8 mouse cellular contexts compared by ENCODE assay signal in genomic region chr4:117478101-117478673, GRCm38 (mm10). TPM values are rescaled to one million over a fixed set of nuclear protein-coding genes. Genes with fewer than 3 reads are reported as not detected.
DNase-seq lines count a peak whose midpoint lies in the region; ATAC-seq and TF ChIP-seq lines count a peak whose summit lies in the region.

No protein-coding gene starts in this region.

- no peak overlapping the region for H3K9ac ChIP-seq in forebrain, postnatal 0 days
- H3K9ac ChIP-seq in forebrain, embryonic 13.5 days = no peak overlapping the region
- H3K9ac ChIP-seq in CH12.LX (ENCODE audit: insufficient read depth, low read depth) = no peak overlapping the region

- H3K79me2 ChIP-seq in CH12.LX (replicated peaks; ENCODE audit: control insufficient read depth, extremely low read depth, insufficient read depth, poor library complexity, severe bottlenecking) = no peaks in the 10 kb centered on the region

- 66% methylated on average over 15 of the region's 15 CpGs for WGBS in forebrain, postnatal 0 days
- WGBS in forebrain, embryonic 13.5 days = 83% methylated on average over 15 of the region's 15 CpGs

- no peak for TF ChIP-seq POLR2A in CH12.LX (IDR thresholded peaks at IDR 0.05; ENCODE audit: low read depth, low read length)

- DNase-seq in forebrain, postnatal 0 days = peak; percentile 20
- DNase-seq in CH12.LX (ENCODE audit: extremely low read depth) = peak; percentile 85
- peak; percentile 51 for DNase-seq in lung, postnatal 10 days
- no peak for DNase-seq in retina, postnatal 1 day
- DNase-seq in embryo, embryonic 9.5 days (ENCODE audit: extremely low spot score) = no peak

- no peaks in the 10 kb centered on the region for H3K36me3 ChIP-seq in forebrain, postnatal 0 days (ENCODE audit: insufficient read depth)
- no peaks in the 10 kb centered on the region for H3K36me3 ChIP-seq in forebrain, embryonic 13.5 days (ENCODE audit: poor library complexity, severe bottlenecking)
- H3K36me3 ChIP-seq in CH12.LX (replicated peaks in 1 of 2; ENCODE audit: control insufficient read depth in 1 of 2, insufficient read depth in 1 of 2, low read length in 1 of 2) = no peaks in the 10 kb centered on the region

- H3K4me1 ChIP-seq in forebrain, postnatal 0 days (ENCODE audit: insufficient read depth) = no peaks in the 10 kb centered on the region
- peaks cover 10% of the 10 kb centered on the region for H3K4me1 ChIP-seq in forebrain, embryonic 13.5 days
- H3K4me1 ChIP-seq in CH12.LX (ENCODE audit: control insufficient read depth in 1 of 2, insufficient read depth in 2 of 2) = peaks cover 19 to 68% of the 10 kb centered on the region in 2 experiments

- in situ Hi-C loops in CH12.LX (cut with MboI; ENCODE audit: low pct_ligation_motif_present, low pct_unique_long_range_greater_than_20kb, low sequenced_read_pairs) = no loop called here

- dilution Hi-C loops in CH12.LX (cut with MboI; ENCODE audit: extremely low pct_ligation_motif_present, extremely low pct_unique_long_range_greater_than_20kb, low sequenced_read_pairs) = no loop called here

- TF ChIP-seq CTCF in forebrain, postnatal 0 days (IDR thresholded peaks at IDR 0.05; ENCODE audit: low read depth) = no peak
- no peak for TF ChIP-seq CTCF in CH12.LX (conservative IDR thresholded peaks at IDR 0.05 in 1 of 2, IDR thresholded peaks at IDR 0.05 in 1 of 2; ENCODE audit: low read depth in 2 of 2, low read length in 2 of 2)

- H3K9me3 ChIP-seq in forebrain, postnatal 0 days (ENCODE audit: low read length) = no peaks in the 10 kb centered on the region
- H3K9me3 ChIP-seq in forebrain, embryonic 13.5 days (replicated peaks) = no peaks in the 10 kb centered on the region
- H3K9me3 ChIP-seq in CH12.LX (replicated peaks; ENCODE audit: low read length) = no peaks in the 10 kb centered on the region

- no peak for ATAC-seq in forebrain, postnatal 0 days
- no peak for ATAC-seq in forebrain, embryonic 13.5 days
- peak; percentile 70 to 84 for ATAC-seq in hematopoietic stem cell, adult 5-6 weeks (replicated peaks in 1 of 2; ENCODE audit: insufficient read depth in 1 of 2, low FRiP score in 2 of 2, low TSS enrichment in 1 of 2, low read depth in 1 of 2, poor library complexity in 2 of 2, severe bottlenecking in 2 of 2)
- no peak for ATAC-seq in erythroid progenitor cell, adult 5-6 weeks (replicated peaks; ENCODE audit: low FRiP score, poor library complexity, severe bottlenecking)

- H3K27ac ChIP-seq in forebrain, postnatal 0 days (ENCODE audit: low read depth, low read length) = no peak overlapping the region
- no peak overlapping the region for H3K27ac ChIP-seq in forebrain, embryonic 13.5 days
- no peak overlapping the region for H3K27ac ChIP-seq in CH12.LX (ENCODE audit: insufficient read depth, low read depth)

- H3K4me2 ChIP-seq in forebrain, postnatal 0 days (ENCODE audit: low read depth) = no peak overlapping the region
- H3K4me2 ChIP-seq in forebrain, embryonic 13.5 days = no peak overlapping the region
- peak overlapping the region; percentile 69 for H3K4me2 ChIP-seq in CH12.LX (ENCODE audit: insufficient read depth, low read depth, poor library complexity, severe bottlenecking)

- H3K4me3 ChIP-seq in forebrain, postnatal 0 days (ENCODE audit: low read depth, low read length) = no peak overlapping the region
- H3K4me3 ChIP-seq in forebrain, embryonic 13.5 days = no peak overlapping the region
- peak overlapping the region in 2 of 3 experiments; percentile 14 to 45 for H3K4me3 ChIP-seq in CH12.LX (replicated peaks in 1 of 3; ENCODE audit: low read depth in 2 of 3, low read length in 2 of 3, poor library complexity in 1 of 3)

- peaks cover 3% of the 10 kb centered on the region; the same call in 1 of the 2 replicates for H3K27me3 ChIP-seq in forebrain, postnatal 0 days (ENCODE audit: insufficient read depth, low read length)
- peaks cover 56% of the 10 kb centered on the region for H3K27me3 ChIP-seq in forebrain, embryonic 13.5 days
- no peaks in the 10 kb centered on the region for H3K27me3 ChIP-seq in CH12.LX (replicated peaks)

- no peak for TF ChIP-seq RAD21 in CH12.LX (IDR thresholded peaks at IDR 0.05; ENCODE audit: low read depth, low read length)

- no peak; the same call in 1 of the 2 replicates for TF ChIP-seq EP300 in CH12.LX (IDR thresholded peaks at IDR 0.05; ENCODE audit: low read length)

TF ChIP-seq in CH12.LX, 34 proteins besides CTCF, POLR2A, EP300 and RAD21:
- TF ChIP-seq BHLHE40 (IDR thresholded peaks at IDR 0.05; ENCODE audit: low read depth, low read length) (peak; percentile 94), TCF12 (IDR thresholded peaks at IDR 0.05; ENCODE audit: low read depth, low read length) (no peak), HCFC1 (IDR thresholded peaks at IDR 0.05; ENCODE audit: low read depth, low read length) (no peak; the same call in 1 of the 2 replicates), ZNF384 (IDR thresholded peaks at IDR 0.05; ENCODE audit: low read depth, low read length) (no peak), SMC3 (IDR thresholded peaks at IDR 0.05; ENCODE audit: low read depth, low read length) (no peak), CHD1 (IDR thresholded peaks at IDR 0.05; ENCODE audit: low read depth, low read length) (no peak), PAX5 (IDR thresholded peaks at IDR 0.05; ENCODE audit: low read length) (no peak), TBP (conservative IDR thresholded peaks at IDR 0.05; ENCODE audit: low read depth, low read length) (no peak), IRF4 (IDR thresholded peaks at IDR 0.05; ENCODE audit: low read depth, low read length) (peak; percentile 73), ZC3H11A (IDR thresholded peaks at IDR 0.05; ENCODE audit: low read depth, low read length) (no peak), SIN3A (IDR thresholded peaks at IDR 0.05; ENCODE audit: low read length) (no peak), GABPA (IDR thresholded peaks at IDR 0.05; ENCODE audit: insufficient replicate concordance, low read depth, low read length) (no peak), MYC (IDR thresholded peaks at IDR 0.05; ENCODE audit: low read depth, low read length) (no peak), JUN (IDR thresholded peaks at IDR 0.05; ENCODE audit: insufficient read depth, low read depth, low read length) (no peak), RCOR1 (conservative IDR thresholded peaks at IDR 0.05; ENCODE audit: low read depth, low read length) (no peak), MEF2A (IDR thresholded peaks at IDR 0.05; ENCODE audit: borderline replicate concordance, low read depth, low read length) (no peak; the same call in 1 of the 2 replicates), ZKSCAN1 (IDR thresholded peaks at IDR 0.05; ENCODE audit: borderline replicate concordance, low read depth, low read length) (no peak), NRF1 (IDR thresholded peaks at IDR 0.05; ENCODE audit: low read depth, low read length) (peak; percentile 28; the same call in 1 of the 2 replicates), ELF1 (IDR thresholded peaks at IDR 0.05; ENCODE audit: low read depth, low read length) (no peak), MAX (IDR thresholded peaks at IDR 0.05; ENCODE audit: low read length) (peak; percentile 66; the same call in 1 of the 2 replicates), NELFE (IDR thresholded peaks at IDR 0.05; ENCODE audit: low read depth, low read length) (no peak), CHD2 (IDR thresholded peaks at IDR 0.05; ENCODE audit: low read length) (no peak), ZMIZ1 (IDR thresholded peaks at IDR 0.05; ENCODE audit: low read depth, low read length) (no peak), MXI1 (IDR thresholded peaks at IDR 0.05; ENCODE audit: low read depth, low read length) (no peak), KAT2A (IDR thresholded peaks at IDR 0.05; ENCODE audit: insufficient replicate concordance, low read length) (no peak), USF1 (IDR thresholded peaks at IDR 0.05; ENCODE audit: low read depth, low read length) (no peak), USF2 (conservative IDR thresholded peaks at IDR 0.05; ENCODE audit: low read depth, low read length) (no peak), UBTF (IDR thresholded peaks at IDR 0.05; ENCODE audit: low read depth, low read length) (no peak), POLR2AphosphoS2 (IDR thresholded peaks at IDR 0.05; ENCODE audit: low read depth, low read length) (no peak), ETS1 (conservative IDR thresholded peaks at IDR 0.05; ENCODE audit: low read depth, low read length) (peak; percentile 50), MAFK (IDR thresholded peaks at IDR 0.05; ENCODE audit: insufficient replicate concordance, low read length) (no peak), E2F4 (IDR thresholded peaks at IDR 0.05; ENCODE audit: insufficient replicate concordance, low read depth, low read length) (no peak), MAZ (IDR thresholded peaks at IDR 0.05; ENCODE audit: low read depth, low read length) (no peak), JUND (conservative IDR thresholded peaks at IDR 0.05; ENCODE audit: low read depth, low read length) (no peak)

RNA-seq across cellular contexts. Expression of gene Rnf220, which starts 18.7 kb away (rescaled TPM):
- total RNA-seq in forebrain, postnatal 0 days (2014; rRNA removed) = 160 and 185 TPM in 2 replicates
- 123 and 140 TPM in 2 replicates for polyA plus RNA-seq in forebrain, postnatal 0 days (2015; fragmentation: Nextera tagmentation; extraction: Ambion mirVana)
- 115 and 120 TPM in 2 replicates for polyA plus RNA-seq in forebrain, embryonic 13.5 days (2015; fragmentation: Nextera tagmentation; extraction: Ambion mirVana)
- 78.7 and 86.8 TPM in 2 replicates for total RNA-seq in CH12.LX (2012; rRNA removed)
- total RNA-seq in CH12.LX (2014; rRNA removed) = 64.4 and 67.2 TPM in 2 replicates
- polyA plus RNA-seq in CH12.LX (2012; ENCODE audit: insufficient read length, low read depth) = 117 and 122 TPM in 2 replicates
- 90.9 and 127 TPM in 2 replicates for total RNA-seq in hematopoietic stem cell, adult 5-6 weeks (2017)
- 20.9 and 22.6 TPM in 2 replicates for total RNA-seq in erythroid progenitor cell, adult 5-6 weeks (2015; ENCODE audit: low replicate concordance)
- total RNA-seq in erythroid progenitor cell, adult 5-6 weeks (2017; ENCODE audit: low replicate concordance) = 10.1 and 21.9 TPM in 2 replicates

Comparison
In these comparisons a context has a peak if more than half of its experiments do, and no peak if none do; other contexts are left out.
1. ATAC-seq: peak in hematopoietic stem cell, adult 5-6 weeks (2 of 2); none in forebrain, postnatal 0 days (single experiment), forebrain, embryonic 13.5 days (single experiment) and erythroid progenitor cell, adult 5-6 weeks (single experiment).
2. DNase-seq: peak in forebrain, postnatal 0 days (single experiment), CH12.LX (single experiment) and lung, postnatal 10 days (single experiment); none in retina, postnatal 1 day (single experiment) and embryo, embryonic 9.5 days (single experiment).
3. H3K4me3 ChIP-seq: peak in CH12.LX (2 of 3); none in forebrain, postnatal 0 days (single experiment) and forebrain, embryonic 13.5 days (single experiment).